Mouse (Mus musculus) lung, embryonic 16.5 days (tissue): ENCODE data around the gene Fbxo44. TPM values are rescaled to one million over a fixed set of nuclear protein-coding genes. Genes with fewer than 3 reads are reported as not detected.

Source experiments
- ATAC-seq: fragments of 200-750 bp; cut with Nextera tagmentation; 2 replicates; pipeline ENCODE4 v1.8.0; 2017; ENCODE audit warnings: low read depth, mild to moderate bottlenecking, moderate library complexity
- H3K27ac ChIP-seq: fragments of 300-500 bp; sonication (generic); 2 replicates; pipeline ENCODE4 v1.5.1; 2014; ENCODE audit warnings: mild to moderate bottlenecking, control low read depth, low read length
- H3K27me3 ChIP-seq: fragments of 300-500 bp; sonication (generic); 2 replicates; pipeline ENCODE4 v1.6.1; 2014; ENCODE audit warnings: low read depth, low read length, mixed read lengths; ENCODE audit not compliant: control insufficient read depth, insufficient read depth
- H3K36me3 ChIP-seq: fragments of 300-500 bp; sonication (generic); 2 replicates; pipeline ENCODE4 v1.6.1; 2014; ENCODE audit warnings: low read length; ENCODE audit not compliant: control insufficient read depth, insufficient read depth
- H3K4me1 ChIP-seq: fragments of 300-500 bp; sonication (generic); replicated peaks from 2 replicates; pipeline ENCODE4 v1.6.1; 2014; ENCODE audit warnings: low read length, mixed read lengths; ENCODE audit not compliant: control insufficient read depth, insufficient read depth
- H3K4me2 ChIP-seq: fragments of 300-500 bp; sonication (generic); 2 replicates; pipeline ENCODE4 v1.6.1; 2014; ENCODE audit warnings: low read depth, low read length, control low read depth
- H3K4me3 ChIP-seq: fragments of 300-500 bp; sonication (generic); 2 replicates; pipeline ENCODE4 v1.5.1; 2014; ENCODE audit warnings: mild to moderate bottlenecking, low read length, control low read depth
- H3K9ac ChIP-seq: fragments of 300-500 bp; sonication (generic); 2 replicates; pipeline ENCODE4 v1.6.1; 2014; ENCODE audit warnings: low read length, control low read depth
- H3K9me3 ChIP-seq: fragments of 300-500 bp; sonication (generic); 2 replicates; pipeline ENCODE4 v1.6.1; 2016; ENCODE audit warnings: low read length; ENCODE audit not compliant: control insufficient read depth
- WGBS: fragments of 180-500 bp; shearing (Covaris S2); extraction: QIAGEN DNeasy Blood & Tissue Kit; methylation state at CpG from one replicate; pipeline ENCODE4 v1.1.7; 2014; 5-methylcytosine and 5-hydroxymethylcytosine counted together
- polyA plus RNA-seq: library from polyadenylated mRNA; unstranded; fragments of >200 nt; fragmentation: Nextera tagmentation; extraction: Ambion mirVana; gene quantifications from 2 replicates; pipeline ENCODE4 v1.2.1, GENCODE M21; 2015

Gene Fbxo44
- polyA plus RNA-seq, 1 experiment from 2014 or later, result 11.9 TPM

DNA sequence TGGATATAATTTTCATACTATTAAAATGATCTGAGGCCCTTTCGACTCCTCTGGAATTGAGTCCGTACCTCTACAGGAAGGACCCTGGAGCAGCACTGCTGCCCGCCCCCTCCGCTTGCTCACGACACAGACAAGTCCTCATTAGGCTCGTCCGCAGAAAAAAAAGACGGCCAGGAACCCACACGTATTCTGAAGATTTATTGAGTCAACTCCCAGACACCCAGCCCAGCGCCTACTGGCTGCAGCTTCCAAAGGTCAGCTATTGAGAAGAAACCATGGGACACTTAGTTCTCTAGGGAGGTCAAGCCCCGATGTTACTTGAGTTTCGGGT lies 20.6 kb downstream of the Fbxo44 start:
- Histone ChIP-seq H3K4me3 (peak overlapping the region; percentile 64), H3K27ac (peak overlapping the region; percentile 24; the same call in 1 of the 2 replicates), H3K9ac (peak overlapping the region; percentile 76), H3K4me2 (peak overlapping the region; percentile 90), H3K4me1 (no peaks in the 10 kb centered on the region), H3K27me3 (no peaks in the 10 kb centered on the region), H3K36me3 (no peaks in the 10 kb centered on the region), H3K9me3 (no peaks in the 10 kb centered on the region)
- peak; percentile 37 for ATAC-seq
- 0% methylated on average over 12 of the region's 12 CpGs for WGBS

DNA sequence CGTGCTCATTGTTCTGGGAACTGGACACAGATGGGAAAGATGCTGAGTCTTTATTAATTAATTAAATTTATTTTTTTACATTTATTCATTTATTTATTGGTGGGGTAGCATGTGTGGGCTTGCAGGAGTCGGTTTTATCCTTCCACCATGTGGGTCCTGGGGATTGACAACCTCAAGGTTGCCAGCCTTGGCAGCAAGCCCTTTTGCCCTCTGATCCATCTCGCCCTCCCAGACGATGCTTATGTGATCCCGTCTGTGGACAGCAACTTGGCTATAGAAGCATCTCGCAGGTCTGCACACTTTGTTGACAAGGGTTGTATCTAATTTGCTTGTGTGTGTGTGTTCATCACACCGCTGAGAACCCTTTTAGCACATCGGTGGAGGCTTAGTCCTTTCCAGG lies 22.8 kb downstream of the Fbxo44 start:
- Histone ChIP-seq H3K9me3 (no peaks in the 10 kb centered on the region), H3K4me2 (no peak overlapping the region), H3K9ac (no peak overlapping the region), H3K27me3 (no peaks in the 10 kb centered on the region), H3K36me3 (no peaks in the 10 kb centered on the region), H3K4me3 (no peak overlapping the region), H3K27ac (no peak overlapping the region), H3K4me1 (no peaks in the 10 kb centered on the region)
- ATAC-seq, result no peak
- 67% methylated on average over 8 of the region's 8 CpGs for WGBS

DNA sequence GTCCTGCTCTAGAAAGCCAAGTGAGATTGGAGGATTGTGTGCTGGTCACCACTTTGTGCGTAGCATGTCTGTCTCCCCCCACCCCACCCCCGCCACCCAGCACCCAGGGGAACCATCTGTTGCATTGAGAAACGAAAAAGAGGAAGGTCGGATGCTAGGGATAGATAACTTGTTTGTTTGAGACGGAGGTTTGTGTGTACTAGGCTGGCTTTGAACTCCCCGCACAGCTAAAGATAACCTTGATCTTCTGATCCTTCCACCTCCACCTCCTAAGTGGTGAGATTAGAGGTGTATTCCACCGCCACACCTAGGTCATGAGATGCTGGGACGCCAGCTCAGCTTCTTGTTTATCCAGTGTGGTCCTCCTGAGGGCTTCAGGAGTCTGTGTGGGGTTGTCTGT lies 25.3 kb downstream of the Fbxo44 start:
- H3K27me3 ChIP-seq, result peaks cover 21% of the 10 kb centered on the region
- 61% methylated on average over 8 of the region's 8 CpGs for WGBS
- H3K4me1 ChIP-seq, result peaks cover 11% of the 10 kb centered on the region
- H3K9me3 ChIP-seq, result no peaks in the 10 kb centered on the region
- H3K4me2 ChIP-seq, result no peak overlapping the region
- no peak for ATAC-seq
- H3K4me3 ChIP-seq, result no peak overlapping the region
- H3K36me3 ChIP-seq, result no peaks in the 10 kb centered on the region
- no peak overlapping the region for H3K27ac ChIP-seq
- no peak overlapping the region for H3K9ac ChIP-seq

DNA sequence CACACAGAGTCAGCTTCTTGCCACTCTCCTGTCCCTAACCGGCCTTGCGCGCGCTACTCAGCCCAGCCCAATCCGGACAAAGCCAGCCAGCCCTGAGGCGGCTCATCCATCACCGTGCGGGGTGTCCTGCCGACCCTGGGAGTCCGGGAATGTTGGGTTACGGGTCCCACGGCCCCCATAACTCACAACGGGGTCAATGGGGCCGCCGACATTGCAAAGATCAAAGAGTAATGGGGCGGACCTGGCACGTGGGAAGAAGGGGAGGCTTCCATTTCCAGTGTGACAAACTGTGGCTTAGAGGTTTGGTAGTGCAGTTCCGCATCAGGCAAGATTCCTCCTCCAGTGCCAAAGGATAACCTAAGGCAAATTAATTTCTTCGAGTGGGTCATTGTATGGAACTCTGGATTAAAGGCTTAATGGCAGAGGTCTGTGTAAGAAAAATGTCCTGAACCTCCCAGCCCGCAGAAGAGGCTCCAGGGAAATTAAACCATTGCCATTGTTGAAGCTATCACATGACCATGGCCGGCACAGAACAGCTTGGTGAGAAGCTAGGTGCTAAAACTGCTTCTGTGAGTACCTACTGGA lies 28.7 kb downstream of the Fbxo44 start:
- peaks cover 36% of the 10 kb centered on the region for H3K27me3 ChIP-seq
- H3K4me3 ChIP-seq, result peak overlapping the region; percentile 71
- WGBS, result 2% methylated on average over 21 of the region's 21 CpGs
- H3K36me3 ChIP-seq, result no peaks in the 10 kb centered on the region
- no peaks in the 10 kb centered on the region for H3K9me3 ChIP-seq
- peaks cover 12% of the 10 kb centered on the region for H3K4me1 ChIP-seq
- H3K4me2 ChIP-seq, result peak overlapping the region; percentile 98
- no peak overlapping the region for H3K27ac ChIP-seq
- no peak for ATAC-seq
- H3K9ac ChIP-seq, result peak overlapping the region; percentile 51

DNA sequence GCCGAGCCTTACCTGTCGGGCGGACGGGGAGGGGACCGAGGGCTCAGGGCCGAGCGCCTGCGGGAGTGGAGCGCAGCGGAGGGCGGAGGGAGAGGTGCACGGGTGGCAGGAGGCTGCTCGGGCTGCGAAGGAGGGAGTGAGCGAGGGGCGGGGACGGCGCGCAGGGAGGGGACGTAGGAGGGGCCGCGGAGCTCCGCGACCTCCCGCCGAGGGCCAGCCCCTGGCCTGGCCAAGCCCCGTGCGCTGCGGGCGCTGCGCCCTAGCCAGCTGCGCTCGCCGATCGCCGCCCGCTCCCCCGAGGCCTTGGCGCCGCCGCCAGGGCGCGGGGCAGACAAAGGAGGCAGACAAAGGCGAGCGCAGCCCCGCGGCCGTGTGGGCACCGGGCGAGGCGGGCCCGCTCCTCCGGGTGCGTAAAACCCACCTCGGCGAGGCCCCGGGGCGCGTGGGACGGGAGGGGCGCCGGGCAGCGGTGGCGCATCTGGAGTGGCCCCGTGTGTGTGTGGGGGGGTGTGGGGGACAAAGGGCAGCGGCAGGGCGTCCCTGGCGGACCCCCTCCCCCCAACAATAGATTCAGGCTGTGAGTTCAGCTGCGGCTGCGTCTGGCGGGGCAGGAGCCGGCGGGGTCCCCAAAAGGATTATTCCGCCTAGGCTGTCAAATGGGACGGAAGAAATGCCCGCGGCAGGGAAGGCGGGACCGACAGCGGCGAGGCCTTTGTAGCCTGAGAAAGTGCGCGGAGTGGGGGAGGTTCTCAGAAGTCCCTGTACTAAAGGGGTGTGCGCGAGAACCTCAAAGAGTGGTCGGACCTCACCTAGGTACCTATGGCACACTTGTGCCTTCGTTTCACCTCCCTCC lies 29.5 kb downstream of the Fbxo44 start, which contains the start of gene Draxin:
TSS of gene Draxin (minus strand) at position 138 of the 853 bp plus-strand sequence.
- under 1% methylated on average over 71 of the region's 87 CpGs for WGBS
- H3K9ac ChIP-seq, result peak within 1 kb of the TSS; percentile 79
- peaks cover 12% of the 10 kb centered on the region for H3K4me1 ChIP-seq
- ATAC-seq, result peak; percentile 96
- no peaks in the 10 kb centered on the region for H3K9me3 ChIP-seq
- H3K27me3 ChIP-seq, result peaks cover 36% of the 10 kb centered on the region
- no peak within 1 kb of the TSS for H3K27ac ChIP-seq
- peak within 1 kb of the TSS; percentile 98 for H3K4me2 ChIP-seq
- no peaks in the 10 kb centered on the region for H3K36me3 ChIP-seq
- H3K4me3 ChIP-seq, result peak within 1 kb of the TSS; percentile 71

DNA sequence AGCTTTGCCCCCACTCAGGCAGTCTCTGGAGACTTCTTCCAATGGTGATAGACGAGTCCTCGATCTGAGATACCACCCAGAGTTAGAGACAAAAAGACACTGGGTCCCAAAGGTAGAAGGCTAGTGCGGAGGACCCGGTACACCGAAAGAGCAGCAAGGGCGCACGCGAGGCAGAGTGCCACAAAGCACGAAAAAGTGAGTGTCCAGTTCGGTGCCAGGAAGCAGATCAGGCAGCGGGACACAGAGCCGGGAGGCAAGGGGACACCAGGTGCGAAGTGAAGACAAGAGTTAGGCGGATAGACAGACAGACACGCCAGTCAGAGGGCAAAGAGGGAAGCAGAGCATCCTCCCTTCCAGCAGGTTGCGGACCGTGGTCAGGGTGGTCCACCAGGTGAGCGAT lies 30.1 kb downstream of the Fbxo44 start, which contains the start of gene Mad2l2:
TSS of gene Mad2l2 (plus strand) at position 252 of the 400 bp plus-strand sequence.
- Histone ChIP-seq H3K27ac (no peak within 1 kb of the TSS), H3K36me3 (no peaks in the 10 kb centered on the region), H3K9ac (peak within 1 kb of the TSS; percentile 79), H3K27me3 (peaks cover 36% of the 10 kb centered on the region), H3K4me3 (peak within 1 kb of the TSS; percentile 71), H3K4me1 (peaks cover 12% of the 10 kb centered on the region), H3K4me2 (peak within 1 kb of the TSS; percentile 98), H3K9me3 (no peaks in the 10 kb centered on the region)
- no peak for ATAC-seq
- WGBS, result 1% methylated on average over 18 of the region's 18 CpGs

DNA sequence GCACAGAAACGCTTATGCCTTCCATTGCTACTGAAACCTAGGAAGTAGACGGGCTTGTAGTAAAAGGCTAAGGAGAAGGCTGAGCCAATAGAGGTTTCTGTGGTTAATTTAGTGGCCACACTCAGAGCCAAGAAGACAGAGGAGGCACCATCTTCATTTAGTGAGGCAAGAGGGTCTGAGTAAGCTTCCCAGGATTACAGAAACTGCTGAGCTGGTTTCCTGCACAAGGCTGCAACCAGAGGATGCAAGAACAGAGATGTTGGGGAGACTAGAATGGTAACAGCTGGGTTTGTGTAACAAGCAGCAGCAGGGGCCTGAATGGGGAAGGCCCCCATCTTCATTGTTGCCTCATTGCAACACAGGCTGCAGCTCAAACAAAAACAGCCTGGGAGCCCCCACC lies 31.6 kb downstream of the Fbxo44 start:
- WGBS, result 52% methylated on average over 2 of the region's 2 CpGs
- peaks cover 12% of the 10 kb centered on the region for H3K4me1 ChIP-seq
- H3K9ac ChIP-seq, result no peak overlapping the region
- ATAC-seq, result no peak
- H3K27me3 ChIP-seq, result peaks cover 36% of the 10 kb centered on the region
- H3K4me3 ChIP-seq, result no peak overlapping the region
- H3K4me2 ChIP-seq, result no peak overlapping the region
- no peaks in the 10 kb centered on the region for H3K9me3 ChIP-seq
- no peaks in the 10 kb centered on the region for H3K36me3 ChIP-seq
- no peak overlapping the region for H3K27ac ChIP-seq

DNA sequence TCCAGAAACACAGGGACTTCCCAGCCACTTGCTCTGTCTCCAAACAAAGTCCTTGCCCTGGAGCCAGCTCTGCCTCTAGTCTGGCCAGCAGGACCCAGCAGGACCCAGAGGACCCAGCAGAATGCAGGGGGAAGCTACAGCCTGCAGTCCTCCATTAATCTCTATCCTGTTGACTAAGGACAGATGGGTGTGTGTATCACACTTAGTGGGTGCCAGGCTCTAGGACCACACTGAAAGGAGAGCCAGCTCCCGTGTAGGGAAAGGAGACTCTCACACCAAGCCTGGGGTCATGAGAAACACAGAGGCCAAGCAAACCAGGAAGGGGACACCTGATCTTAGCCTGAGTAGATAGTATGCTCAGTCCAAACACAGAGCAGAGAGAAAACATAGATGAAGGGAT lies 32.0 kb downstream of the Fbxo44 start:
- Histone ChIP-seq H3K4me1 (peaks cover 12% of the 10 kb centered on the region), H3K4me3 (no peak overlapping the region), H3K27me3 (peaks cover 36% of the 10 kb centered on the region), H3K4me2 (no peak overlapping the region), H3K27ac (no peak overlapping the region), H3K36me3 (no peaks in the 10 kb centered on the region), H3K9ac (no peak overlapping the region), H3K9me3 (no peaks in the 10 kb centered on the region)
- no peak for ATAC-seq
- 59% methylated on average over 1 of the region's 1 CpGs for WGBS

DNA sequence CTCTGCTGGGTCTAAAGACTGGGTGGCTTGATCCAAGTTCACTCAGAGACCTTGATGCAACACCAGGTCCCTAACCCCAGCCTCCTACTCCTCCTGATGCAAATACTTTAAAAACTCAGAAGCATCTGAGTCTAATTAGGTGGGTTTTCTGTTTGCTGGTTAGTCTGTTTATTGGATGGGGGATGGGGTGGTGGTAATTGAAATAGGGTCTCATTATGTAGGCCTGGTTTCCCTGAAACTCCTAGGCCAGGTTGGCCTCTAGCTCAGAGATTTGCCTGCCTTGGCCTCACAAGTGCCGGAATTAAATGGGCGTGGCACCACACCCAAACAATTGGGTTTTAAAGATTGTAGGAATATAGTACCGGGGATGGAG lies 37.6 kb downstream of the Fbxo44 start:
- ATAC-seq, result no peak
- H3K4me2 ChIP-seq, result no peak overlapping the region

More for the DNA sequence above, 37.6 kb downstream of the Fbxo44 start:
- H3K4me3 ChIP-seq, result no peak overlapping the region
- H3K27ac ChIP-seq, result no peak overlapping the region
- peaks cover 2% of the 10 kb centered on the region; the same call in 1 of the 2 replicates for H3K27me3 ChIP-seq
- no peaks in the 10 kb centered on the region for H3K36me3 ChIP-seq
- no peaks in the 10 kb centered on the region for H3K4me1 ChIP-seq
- no peak overlapping the region for H3K9ac ChIP-seq
- H3K9me3 ChIP-seq, result no peaks in the 10 kb centered on the region
- 72% methylated on average over 3 of the region's 3 CpGs for WGBS
